Mouse (Mus musculus) embryonic facial prominence, embryonic 12.5 days (tissue): ENCODE measurements at regions not wholly inside any gene's neighbourhood (a gene's known extent, or its start where the extent isn't known, plus 50 kb on each side); places are given as distances from the start of the nearest gene placed in this dataset.

ENCODE experiments used
- ATAC-seq: fragments of 200-750 bp; cut with Nextera tagmentation; 2 replicates; pipeline ENCODE4 v1.8.0; 2017; ENCODE audit not compliant: insufficient number of reproducible peaks, insufficient read depth, low FRiP score, low TSS enrichment
- H3K27ac ChIP-seq: fragments of 300-500 bp; sonication (generic); 2 replicates; pipeline ENCODE4 v1.5.1; 2016; ENCODE audit warnings: mild to moderate bottlenecking
- H3K27me3 ChIP-seq: fragments of 300-500 bp; sonication (generic); 2 replicates; pipeline ENCODE4 v1.6.1; 2016; ENCODE audit warnings: mild to moderate bottlenecking, moderate library complexity
- H3K36me3 ChIP-seq: fragments of 300-500 bp; sonication (generic); 2 replicates; pipeline ENCODE4 v1.6.1; 2016; ENCODE audit warnings: mild to moderate bottlenecking
- H3K4me1 ChIP-seq: fragments of 300-500 bp; sonication (generic); 2 replicates; pipeline ENCODE4 v1.6.1; 2016
- H3K4me2 ChIP-seq: fragments of 300-500 bp; sonication (generic); replicated peaks from 2 replicates; pipeline ENCODE4 v1.6.1; 2016; ENCODE audit warnings: mild to moderate bottlenecking, moderate library complexity
- H3K4me3 ChIP-seq: fragments of 300-500 bp; sonication (generic); 2 replicates; pipeline ENCODE4 v1.5.1; 2016; ENCODE audit warnings: mild to moderate bottlenecking
- H3K9ac ChIP-seq: fragments of 300-500 bp; sonication (generic); 2 replicates; pipeline ENCODE4 v1.6.1; 2016; ENCODE audit warnings: mild to moderate bottlenecking, moderate library complexity
- H3K9me3 ChIP-seq: fragments of 300-500 bp; sonication (generic); 2 replicates; pipeline ENCODE4 v1.6.1; 2016; ENCODE audit warnings: mild to moderate bottlenecking, moderate library complexity
- WGBS: fragments of 180-500 bp; shearing (Covaris S2); methylation state at CpG from one replicate; pipeline ENCODE4 v1.1.7; 2016; 5-methylcytosine and 5-hydroxymethylcytosine counted together

DNA sequence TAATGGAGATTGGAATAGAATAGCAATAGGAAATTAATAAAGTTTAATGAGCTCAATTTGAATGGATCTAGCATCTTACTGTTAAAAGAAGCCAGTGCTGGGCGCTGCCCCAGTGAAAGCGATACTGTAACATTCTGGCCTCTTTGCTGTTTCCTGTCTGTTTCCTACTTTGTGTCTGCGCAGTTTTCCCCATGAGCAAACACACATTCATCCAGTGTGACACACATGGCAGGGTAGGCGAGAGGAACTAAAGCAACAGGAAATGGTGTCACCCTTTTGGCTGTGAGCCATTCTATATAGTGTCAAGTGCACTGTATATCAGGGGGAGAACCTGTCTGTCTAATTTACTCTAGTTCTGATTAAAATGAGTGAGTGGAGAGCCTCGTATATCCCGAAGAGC lies 366.2 kb downstream of the Foxo1 start:
- no peak overlapping the region for H3K9ac ChIP-seq
- H3K4me2 ChIP-seq: no peak overlapping the region
- no peaks in the 10 kb centered on the region for H3K9me3 ChIP-seq
- no peak overlapping the region for H3K4me3 ChIP-seq
- H3K27me3 ChIP-seq: no peaks in the 10 kb centered on the region
- no peaks in the 10 kb centered on the region for H3K36me3 ChIP-seq
- 58% methylated on average over 6 of the region's 6 CpGs for WGBS
- no peaks in the 10 kb centered on the region for H3K4me1 ChIP-seq
- H3K27ac ChIP-seq: no peak overlapping the region
- ATAC-seq: no peak

GRCm38 (mm10) chr3:52633491-52634100 lies 365.5 kb downstream of the Foxo1 start:
- Histone ChIP-seq H3K9me3 (no peaks in the 10 kb centered on the region), H3K4me1 (no peaks in the 10 kb centered on the region), H3K27me3 (no peaks in the 10 kb centered on the region), H3K4me2 (no peak overlapping the region), H3K27ac (no peak overlapping the region), H3K9ac (no peak overlapping the region), H3K4me3 (no peak overlapping the region), H3K36me3 (no peaks in the 10 kb centered on the region)
- no peak for ATAC-seq
- 71% methylated on average over 15 of the region's 15 CpGs for WGBS

DNA sequence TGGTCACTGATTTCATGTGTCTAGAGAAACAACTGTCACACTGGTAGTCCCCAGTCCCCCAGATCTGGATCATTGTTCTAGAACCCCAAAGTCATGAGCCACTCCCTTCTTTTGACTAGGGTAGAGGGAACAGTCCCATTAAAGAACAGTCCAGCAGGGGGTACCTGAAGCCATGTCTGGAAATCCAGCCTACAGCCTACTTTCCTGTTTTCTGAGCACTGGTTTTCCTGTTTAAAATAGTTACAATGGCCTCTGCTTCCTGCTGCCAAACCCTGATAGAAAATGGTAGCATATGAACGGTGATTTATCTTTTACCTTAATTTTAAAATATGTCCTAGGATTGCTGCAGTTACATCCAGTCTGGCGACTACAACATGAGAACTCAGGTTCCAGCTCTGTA lies 364.5 kb downstream of the Foxo1 start:
- no peaks in the 10 kb centered on the region for H3K27me3 ChIP-seq
- no peak overlapping the region for H3K27ac ChIP-seq
- no peaks in the 10 kb centered on the region for H3K36me3 ChIP-seq
- no peaks in the 10 kb centered on the region for H3K9me3 ChIP-seq
- H3K9ac ChIP-seq: no peak overlapping the region
- H3K4me3 ChIP-seq: no peak overlapping the region
- no peaks in the 10 kb centered on the region for H3K4me1 ChIP-seq
- no peak overlapping the region for H3K4me2 ChIP-seq
- WGBS: 91% methylated on average over 2 of the region's 2 CpGs
- ATAC-seq: no peak

GRCm38 (mm10) chr3:52630209-52630608 lies 362.1 kb downstream of the Foxo1 start:
- Histone ChIP-seq H3K9ac (no peak overlapping the region), H3K4me3 (no peak overlapping the region), H3K36me3 (no peaks in the 10 kb centered on the region), H3K27me3 (no peaks in the 10 kb centered on the region), H3K9me3 (no peaks in the 10 kb centered on the region), H3K4me2 (no peak overlapping the region), H3K27ac (no peak overlapping the region), H3K4me1 (no peaks in the 10 kb centered on the region)
- no peak for ATAC-seq
- WGBS: 85% methylated on average over 5 of the region's 5 CpGs

GRCm38 (mm10) chr3:52625125-52625524 lies 357.0 kb downstream of the Foxo1 start:
- Histone ChIP-seq H3K4me2 (no peak overlapping the region), H3K9me3 (no peaks in the 10 kb centered on the region), H3K36me3 (no peaks in the 10 kb centered on the region), H3K27ac (no peak overlapping the region), H3K4me1 (no peaks in the 10 kb centered on the region), H3K9ac (no peak overlapping the region), H3K4me3 (no peak overlapping the region), H3K27me3 (no peaks in the 10 kb centered on the region)
- 36% methylated on average over 1 of the region's 1 CpGs for WGBS
- no peak for ATAC-seq

DNA sequence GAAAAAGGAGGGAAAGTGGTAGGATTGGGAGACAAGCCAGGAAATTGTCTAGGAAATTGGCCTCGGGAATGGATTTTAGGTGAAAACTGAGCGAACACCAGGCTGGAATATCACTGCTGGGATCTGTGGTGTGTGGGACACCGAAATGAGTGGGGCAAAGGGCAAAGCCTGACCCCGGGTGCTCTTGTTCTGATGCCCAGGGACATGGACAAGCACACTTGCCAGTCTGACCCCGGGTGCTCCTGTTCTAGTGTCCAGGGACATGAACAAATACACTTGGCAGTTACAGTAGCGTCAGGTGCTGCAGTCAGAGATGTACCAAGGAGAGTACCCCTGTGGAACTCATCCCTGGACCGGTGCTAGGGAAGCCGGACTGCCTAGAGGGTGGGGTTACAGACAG lies 354.4 kb downstream of the Foxo1 start:
- no peaks in the 10 kb centered on the region for H3K36me3 ChIP-seq
- no peak overlapping the region for H3K9ac ChIP-seq
- WGBS: 88% methylated on average over 8 of the region's 8 CpGs
- H3K4me1 ChIP-seq: no peaks in the 10 kb centered on the region; the same call in 1 of the 2 replicates
- no peak overlapping the region for H3K4me3 ChIP-seq
- H3K27ac ChIP-seq: no peak overlapping the region
- H3K27me3 ChIP-seq: no peaks in the 10 kb centered on the region
- no peak overlapping the region for H3K4me2 ChIP-seq
- no peak for ATAC-seq
- no peaks in the 10 kb centered on the region for H3K9me3 ChIP-seq

GRCm38 (mm10) chr3:52621936-52622335 lies 353.8 kb downstream of the Foxo1 start:
- no peak for ATAC-seq
- H3K9ac ChIP-seq: no peak overlapping the region
- no peaks in the 10 kb centered on the region for H3K36me3 ChIP-seq
- no peaks in the 10 kb centered on the region for H3K9me3 ChIP-seq
- H3K4me2 ChIP-seq: no peak overlapping the region
- no peak overlapping the region for H3K4me3 ChIP-seq
- no peak overlapping the region for H3K27ac ChIP-seq
- no peaks in the 10 kb centered on the region for H3K27me3 ChIP-seq
- no peaks in the 10 kb centered on the region; the same call in 1 of the 2 replicates for H3K4me1 ChIP-seq
- WGBS: 82% methylated on average over 8 of the region's 8 CpGs

DNA sequence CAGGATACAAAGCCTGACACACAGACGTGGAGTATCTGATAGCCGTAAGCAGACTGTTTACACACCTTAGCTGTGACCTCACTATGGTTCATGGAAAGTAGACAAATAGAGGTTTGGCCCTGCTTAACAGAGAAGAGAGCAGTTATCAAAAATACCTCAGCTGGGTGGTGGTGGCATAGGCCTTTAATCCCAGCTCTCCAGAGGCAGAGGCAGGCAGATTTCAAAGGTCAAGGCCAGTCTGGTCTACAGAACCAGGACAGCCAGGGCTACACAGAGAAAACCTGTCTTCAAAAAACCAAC lies 350.7 kb downstream of the Foxo1 start:
- Histone ChIP-seq H3K36me3 (no peaks in the 10 kb centered on the region), H3K27ac (no peak overlapping the region), H3K4me3 (no peak overlapping the region), H3K27me3 (no peaks in the 10 kb centered on the region), H3K4me2 (no peak overlapping the region), H3K9ac (no peak overlapping the region), H3K9me3 (no peaks in the 10 kb centered on the region), H3K4me1 (peaks cover 8% of the 10 kb centered on the region; the same call in 1 of the 2 replicates)
- 94% methylated on average over 2 of the region's 2 CpGs for WGBS
- ATAC-seq: no peak

DNA sequence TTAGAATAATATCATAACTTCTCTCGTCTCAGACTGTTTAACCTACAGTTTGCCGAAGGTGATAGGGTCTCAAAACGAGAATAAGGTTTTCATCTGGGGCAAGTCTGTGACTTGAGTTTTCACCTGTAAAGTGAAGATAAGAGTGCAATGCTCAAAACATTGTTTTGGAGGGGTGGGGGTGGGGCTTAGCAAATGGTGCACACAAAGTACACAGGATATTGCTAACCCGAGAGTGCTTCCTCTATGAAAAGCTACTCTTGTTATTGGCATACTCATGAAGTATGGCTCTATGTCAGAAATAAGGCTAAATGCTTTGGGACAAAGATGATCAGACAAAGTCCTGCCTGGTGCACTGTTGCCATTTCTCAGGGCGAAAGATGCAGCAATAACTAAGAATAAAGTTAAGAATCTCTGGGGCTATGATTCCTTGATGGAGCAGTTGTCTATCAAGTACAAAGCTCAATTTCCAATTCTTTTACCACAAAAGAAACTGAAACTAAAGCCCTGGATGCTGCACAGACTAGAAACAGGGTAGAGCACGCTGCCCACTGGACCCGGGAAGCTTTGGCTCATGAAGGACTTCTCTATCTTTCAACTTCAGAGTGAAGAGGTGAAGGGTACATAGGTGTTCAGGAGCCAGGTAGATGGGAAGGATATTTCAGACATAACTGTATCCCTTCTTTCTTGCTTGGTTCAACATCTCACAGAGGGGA lies 350.2 kb downstream of the Foxo1 start:
- Histone ChIP-seq H3K4me3 (no peak overlapping the region), H3K36me3 (no peaks in the 10 kb centered on the region), H3K4me1 (peaks cover 8% of the 10 kb centered on the region; the same call in 1 of the 2 replicates), H3K27me3 (no peaks in the 10 kb centered on the region), H3K9ac (no peak overlapping the region), H3K4me2 (no peak overlapping the region), H3K9me3 (no peaks in the 10 kb centered on the region), H3K27ac (no peak overlapping the region)
- WGBS: 74% methylated on average over 7 of the region's 7 CpGs
- ATAC-seq: no peak

GRCm38 (mm10) chr3:52617413-52618149 lies 349.4 kb downstream of the Foxo1 start:
- WGBS: 32% methylated on average over 8 of the region's 8 CpGs

GRCm38 (mm10) chr3:52611881-52612280 lies 343.7 kb downstream of the Foxo1 start:
- peaks cover 11% of the 10 kb centered on the region; the same call in 1 of the 2 replicates for H3K4me1 ChIP-seq
- WGBS: 93% methylated on average over 8 of the region's 8 CpGs
- H3K27me3 ChIP-seq: no peaks in the 10 kb centered on the region

More at GRCm38 (mm10) chr3:52617413-52618149, 349.4 kb downstream of the Foxo1 start:
- peaks cover 8% of the 10 kb centered on the region; the same call in 1 of the 2 replicates for H3K4me1 ChIP-seq
- no peak for ATAC-seq
- H3K9ac ChIP-seq: no peak overlapping the region
- H3K27me3 ChIP-seq: no peaks in the 10 kb centered on the region
- H3K4me3 ChIP-seq: no peak overlapping the region
- H3K36me3 ChIP-seq: no peaks in the 10 kb centered on the region
- H3K4me2 ChIP-seq: no peak overlapping the region
- H3K27ac ChIP-seq: no peak overlapping the region
- no peaks in the 10 kb centered on the region for H3K9me3 ChIP-seq

DNA sequence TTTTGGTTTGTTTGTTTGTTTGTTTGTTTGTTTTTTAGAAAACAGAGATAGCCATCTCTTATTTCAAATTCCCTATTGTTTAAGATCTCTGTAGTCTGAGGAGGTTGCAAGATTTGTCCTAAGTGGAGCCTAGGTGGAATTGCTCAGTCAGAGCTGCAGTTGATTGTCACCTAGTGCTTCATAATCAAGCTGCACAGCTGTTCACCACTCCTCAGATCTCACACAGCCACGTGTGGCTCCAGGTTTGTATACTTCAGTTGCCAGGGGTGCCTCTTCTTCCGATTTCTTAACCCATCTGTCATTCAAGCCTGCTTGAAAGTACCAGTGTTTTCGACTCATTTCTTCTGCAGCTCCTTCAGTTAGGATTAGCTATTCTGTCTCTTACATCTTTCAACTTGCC lies 342.3 kb downstream of the Foxo1 start:
- Histone ChIP-seq H3K4me1 (peaks cover 11% of the 10 kb centered on the region; the same call in 1 of the 2 replicates), H3K9me3 (no peaks in the 10 kb centered on the region), H3K27me3 (no peaks in the 10 kb centered on the region), H3K4me3 (no peak overlapping the region), H3K4me2 (no peak overlapping the region), H3K27ac (no peak overlapping the region), H3K36me3 (no peaks in the 10 kb centered on the region), H3K9ac (no peak overlapping the region)
- 66% methylated on average over 3 of the region's 3 CpGs for WGBS
- ATAC-seq: no peak

More at GRCm38 (mm10) chr3:52611881-52612280, 343.7 kb downstream of the Foxo1 start:
- Histone ChIP-seq H3K9ac (no peak overlapping the region), H3K4me3 (no peak overlapping the region), H3K27ac (no peak overlapping the region), H3K4me2 (no peak overlapping the region), H3K9me3 (no peaks in the 10 kb centered on the region), H3K36me3 (no peaks in the 10 kb centered on the region)
- ATAC-seq: no peak
